Mouse (Mus musculus) Patski (cell line): ENCODE measurements around the gene Fbxl17. TPM values are rescaled to one million over a fixed set of nuclear protein-coding genes. Genes with fewer than 3 reads are reported as not detected.
A peak's percentile ranks its signal among the peaks of the same experiment; 100 is the strongest.

Source experiments
- ATAC-seq: fragments of 100-300 bp; one replicate; pipeline ENCODE4 v1.8.0; 2021
- CTCF ChIA-PET: fragments of 350-600 bp; sonication (Branson Sonifier 250); formaldehyde crosslinking; loops from one replicate; lab custom pipeline; 2022; ENCODE audit warnings: inconsistent platforms; lab: Charles Lee
- POLR2A ChIA-PET: fragments of 350-600 bp; sonication (Branson Sonifier 250); formaldehyde crosslinking; loops from one replicate; lab custom pipeline; 2022; ENCODE audit warnings: antibody characterized with exemption, inconsistent platforms; lab: Charles Lee
- DNase-seq: peaks from one replicate; pipeline ENCODE4 v3.0.0-alpha.2; 2011; ENCODE audit warnings: low read depth, low spot score
- H3K27me3 ChIP-seq: fragments of 371-371 bp; one replicate; pipeline ENCODE4 v1.5.1; 2021
- CTCF ChIP-seq: fragments of 100-300 bp; IDR thresholded peaks from one replicate; pipeline ENCODE4 v1.5.1; 2021
- in situ Hi-C: fragments of 300-500 bp; cut with MboI; formaldehyde crosslinking; loops from 3 replicates; pipeline ENCODE4 v1.11.1; 2018; ENCODE audit warnings: low pct_unique_long_range_greater_than_20kb, mixed read lengths
- polyA plus RNA-seq: library from polyadenylated mRNA; unstranded; gene quantifications from one replicate; pipeline ENCODE4 v1.2.3, GENCODE M21; 2021

Gene Fbxl17
- polyA plus RNA-seq, 1 experiment from 2014 or later: 28.7 TPM

DNA sequence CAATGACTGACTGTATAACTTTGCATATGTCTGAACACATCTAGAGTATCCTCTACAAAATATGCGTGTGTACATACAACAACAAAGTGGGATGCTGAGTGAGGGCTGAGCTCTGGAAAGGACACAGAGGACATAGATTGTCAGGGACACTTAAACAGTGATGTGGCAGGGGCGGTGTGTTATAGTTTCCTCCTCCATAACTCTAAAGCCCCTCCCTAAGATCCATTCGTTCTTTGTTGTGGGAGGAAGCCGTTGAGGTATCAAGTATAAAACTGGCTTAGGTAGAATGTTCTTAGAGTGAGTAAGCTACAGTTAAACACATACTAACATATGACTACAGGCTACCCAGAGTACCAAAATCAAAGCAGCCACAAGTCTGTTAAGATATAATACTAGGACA is 94.3 kb downstream of the Fbxl17 start:
- no peak for ATAC-seq
- DNase-seq: no peak
- ChIA-PET CTCF (interaction anchor here (1.5 to 4.0 kb wide), 2 partner anchors 9 to 36 kb away, joined by 3 to 25 read pairs; no protein-coding TSS in a partner anchor), POLR2A (no interaction called here)
- H3K27me3 ChIP-seq: no peaks in the 10 kb centered on the region
- TF ChIP-seq CTCF: no peak
- in situ Hi-C loops: no loop called here

DNA sequence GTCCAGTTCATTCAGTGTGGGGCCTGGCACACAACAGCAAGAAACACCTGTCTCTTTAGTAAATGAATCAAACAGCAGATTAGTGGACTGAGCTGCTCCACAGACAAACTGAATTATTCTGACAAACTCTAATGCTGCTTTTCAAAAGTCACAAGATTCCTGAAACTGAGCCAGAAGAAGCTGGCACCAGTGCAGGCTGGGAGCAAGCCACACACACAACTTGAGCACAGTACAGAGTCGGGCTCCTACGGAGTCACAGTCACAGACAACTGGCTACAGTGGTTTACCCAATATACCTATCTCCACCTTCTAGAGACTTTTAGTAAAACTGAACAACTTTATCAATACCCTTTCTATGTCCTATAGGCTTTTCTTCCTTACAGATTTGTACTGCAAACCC is 94.8 kb downstream of the Fbxl17 start:
- ChIA-PET POLR2A (no interaction called here), CTCF (interaction anchor here (1.5 to 4.0 kb wide), 2 partner anchors 10 to 36 kb away, joined by 3 to 25 read pairs; no protein-coding TSS in a partner anchor)
- ATAC-seq (peak; percentile 42), DNase-seq (no peak)
- no peak for TF ChIP-seq CTCF
- in situ Hi-C loops: no loop called here
- no peaks in the 10 kb centered on the region for H3K27me3 ChIP-seq

DNA sequence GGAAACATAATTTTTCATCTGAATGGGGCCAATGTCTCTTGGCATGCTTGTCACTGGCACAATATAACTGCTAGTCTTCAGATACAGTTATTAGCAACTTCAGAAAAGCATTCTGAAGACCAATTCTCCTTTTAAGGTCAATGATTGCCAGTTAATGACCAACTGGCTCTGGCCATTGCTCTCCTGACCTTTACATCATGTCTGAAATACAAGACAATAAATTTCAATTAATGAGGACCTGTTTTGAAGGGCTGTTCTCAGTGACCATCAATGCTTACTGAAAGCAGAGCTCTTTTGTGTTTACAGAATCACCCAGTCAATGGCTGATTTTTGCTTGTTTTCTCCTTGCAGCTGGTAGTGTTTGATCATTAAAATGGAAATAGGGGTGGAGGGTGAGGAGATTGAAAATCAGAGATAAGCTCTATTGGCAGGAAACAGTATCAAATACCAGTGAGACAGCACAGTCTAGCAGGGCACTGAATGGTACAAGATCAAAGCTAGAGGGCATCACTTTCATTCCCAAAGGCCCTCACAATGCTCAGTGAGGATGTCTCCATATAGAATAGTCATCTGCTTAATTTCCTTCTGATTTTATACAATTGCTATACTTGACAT is 95.9 kb downstream of the Fbxl17 start:
- ChIA-PET CTCF (interaction anchor here (4.0 kb wide), 1 partner anchor 11 kb away, joined by 25 read pairs; no protein-coding TSS in a partner anchor), POLR2A (no interaction called here)
- ATAC-seq: no peak
- no peak for TF ChIP-seq CTCF
- no peaks in the 10 kb centered on the region for H3K27me3 ChIP-seq
- no peak for DNase-seq
- in situ Hi-C loops: no loop called here

DNA sequence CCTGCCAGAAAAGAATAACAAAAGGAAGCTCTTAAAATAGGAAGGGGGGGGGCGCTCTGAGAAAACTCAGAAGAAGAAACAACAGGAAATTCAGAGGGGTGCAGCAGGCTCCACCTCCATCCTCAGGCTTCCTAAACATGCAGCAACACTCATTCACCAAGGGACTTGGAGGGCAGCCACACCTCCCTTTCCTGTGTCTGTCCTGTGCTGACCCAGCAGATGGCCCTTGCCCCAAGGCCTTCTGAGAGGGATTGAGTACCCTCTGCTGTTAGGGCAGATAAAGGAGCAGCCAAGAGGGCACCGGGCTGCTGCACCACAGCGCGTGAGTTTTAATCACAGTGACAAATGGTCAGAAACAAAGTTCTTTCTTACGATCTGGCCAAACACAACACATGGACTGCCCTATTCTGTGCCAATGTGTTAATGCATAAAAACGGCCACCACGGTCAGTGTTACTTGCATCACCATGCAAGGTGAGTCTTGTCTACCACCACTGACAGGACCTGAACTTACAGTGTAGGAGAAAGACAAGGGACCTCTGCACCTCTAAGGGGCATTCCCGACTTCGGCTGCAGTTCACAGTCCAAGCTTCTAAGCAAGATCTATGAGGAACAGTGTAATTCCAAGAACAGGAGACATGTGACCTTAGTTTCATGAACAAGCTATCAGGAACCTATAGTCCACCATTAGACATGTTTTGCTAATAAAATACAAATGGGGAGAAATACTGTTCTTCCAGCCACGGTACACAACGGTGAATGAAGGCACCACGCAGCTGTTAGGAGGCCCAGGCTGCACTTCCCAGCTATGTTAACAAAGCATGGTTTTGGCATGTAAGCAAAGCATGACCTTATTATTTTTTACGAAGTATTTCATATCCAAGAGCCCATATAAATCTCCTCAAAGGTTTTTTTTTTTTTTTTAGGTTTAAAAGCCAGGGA is 96.8 kb downstream of the Fbxl17 start:
- no peaks in the 10 kb centered on the region for H3K27me3 ChIP-seq
- POLR2A ChIA-PET: interaction anchor here (0.8 kb wide), 1 partner anchor 122 kb away, joined by 3 read pairs; no protein-coding TSS in a partner anchor
- CTCF ChIA-PET: interaction anchor here (4.0 kb wide), 1 partner anchor 12 kb away, joined by 25 read pairs; no protein-coding TSS in a partner anchor
- DNase-seq (no peak), ATAC-seq (no peak)
- in situ Hi-C loops: no loop called here
- no peak for TF ChIP-seq CTCF

DNA sequence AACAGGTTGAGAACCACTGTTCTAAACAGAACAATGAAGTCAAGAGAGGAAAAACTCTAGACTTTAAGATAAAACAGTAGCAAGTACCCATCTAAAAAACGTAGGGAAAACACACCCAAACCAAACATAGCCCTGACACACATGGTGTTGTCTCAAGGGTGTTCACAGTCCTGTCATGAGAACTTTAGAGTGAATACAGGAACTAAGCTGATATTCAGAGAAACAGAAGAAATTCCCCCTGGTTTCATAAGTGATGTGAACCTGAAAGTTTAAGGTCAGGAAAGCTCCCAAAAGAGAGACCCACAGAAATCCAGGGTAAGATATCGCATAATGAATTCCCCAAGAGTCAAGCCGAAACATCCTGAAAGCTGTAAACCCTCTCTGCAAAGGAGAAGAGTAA is 97.6 kb downstream of the Fbxl17 start:
- in situ Hi-C loops: no loop called here
- POLR2A ChIA-PET: interaction anchor here (0.8 kb wide), 1 partner anchor 121 kb away, joined by 3 read pairs; no protein-coding TSS in a partner anchor
- no peak for ATAC-seq

DNA sequence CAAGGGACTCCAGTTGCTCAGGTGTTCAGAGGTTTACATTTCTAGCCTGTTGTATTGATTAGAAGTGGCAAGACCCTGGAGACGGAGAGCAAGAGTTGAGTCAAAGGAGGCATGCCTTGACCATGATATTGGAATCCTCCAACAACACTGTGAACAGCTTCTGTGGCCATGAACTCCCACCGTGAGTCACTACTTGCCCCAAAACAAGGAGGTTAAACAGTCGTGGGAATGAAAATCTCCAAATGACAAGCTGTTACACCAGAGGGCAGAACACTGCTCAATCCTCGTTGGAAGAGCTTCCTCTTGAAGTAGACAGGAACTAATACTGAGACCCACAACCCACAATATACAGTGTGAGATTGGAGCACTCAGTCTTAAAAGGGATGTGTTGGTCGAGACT is 99.2 kb downstream of the Fbxl17 start:
- no peak for TF ChIP-seq CTCF
- H3K27me3 ChIP-seq: no peaks in the 10 kb centered on the region
- POLR2A ChIA-PET: no interaction called here
- CTCF ChIA-PET: interaction anchor here (1.0 to 3.7 kb wide), 3 partner anchors 10 to 21 kb away, joined by 3 to 14 read pairs (median 3); no protein-coding TSS in a partner anchor
- no peak for ATAC-seq
- no peak for DNase-seq
- in situ Hi-C loops: no loop called here

More for the DNA sequence above, 97.6 kb downstream of the Fbxl17 start:
- DNase-seq: no peak
- TF ChIP-seq CTCF: no peak
- CTCF ChIA-PET: interaction anchor here (3.7 kb wide), 1 partner anchor 12 kb away, joined by 14 read pairs; no protein-coding TSS in a partner anchor
- no peaks in the 10 kb centered on the region for H3K27me3 ChIP-seq

DNA sequence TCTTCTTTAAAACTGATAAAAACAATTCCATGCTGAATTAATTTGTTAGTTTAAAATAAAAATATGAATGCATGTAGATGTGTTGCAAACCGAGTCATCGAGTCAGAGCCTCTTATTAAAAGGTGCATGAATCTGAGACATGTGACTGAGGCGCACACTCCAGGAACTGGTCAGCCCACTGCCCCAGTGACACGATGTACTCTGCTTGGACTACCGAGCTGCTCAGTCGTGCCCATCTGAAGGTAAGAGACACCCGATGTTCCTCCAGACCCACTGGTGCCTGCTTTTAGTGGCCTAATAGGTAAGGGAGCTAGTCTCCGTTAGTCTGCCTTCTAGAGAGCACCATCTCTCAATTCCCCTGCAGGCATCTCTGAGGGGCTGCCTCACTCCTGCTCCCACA is 100.0 kb downstream of the Fbxl17 start:
- no peak for TF ChIP-seq CTCF
- CTCF ChIA-PET: interaction anchor here (1.5 to 3.7 kb wide), 2 partner anchors 15 to 20 kb away, joined by 3 to 14 read pairs; no protein-coding TSS in a partner anchor
- DNase-seq (no peak), ATAC-seq (no peak)
- POLR2A ChIA-PET: no interaction called here
- in situ Hi-C loops: no loop called here
- H3K27me3 ChIP-seq: no peaks in the 10 kb centered on the region

DNA sequence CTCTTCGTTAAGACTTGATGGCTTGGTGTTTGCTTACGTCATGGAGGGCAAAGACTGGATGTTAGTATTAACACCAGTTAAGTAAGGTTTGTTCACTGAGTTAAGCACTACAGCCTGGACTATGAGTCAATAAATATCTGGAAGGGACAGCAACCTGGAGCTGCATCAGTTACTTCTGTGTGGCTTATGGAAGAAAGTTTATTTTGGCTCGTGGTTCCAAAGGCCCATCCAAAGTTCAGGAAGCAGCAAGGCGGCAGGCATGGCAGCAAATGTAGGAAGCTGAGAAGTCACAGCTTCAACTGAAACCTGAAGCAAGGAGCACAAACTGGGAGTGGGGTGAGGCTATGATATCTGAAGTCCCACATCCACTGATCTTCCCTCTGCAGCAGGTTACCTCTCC is 108.3 kb downstream of the Fbxl17 start:
- POLR2A ChIA-PET: interaction anchor here (0.7 kb wide), 1 partner anchor 31 kb away, joined by 3 read pairs; no protein-coding TSS in a partner anchor
- CTCF ChIA-PET: no interaction called here
- ATAC-seq (no peak), DNase-seq (no peak)
- H3K27me3 ChIP-seq: no peaks in the 10 kb centered on the region
- no peak for TF ChIP-seq CTCF
- in situ Hi-C loops: no loop called here

DNA sequence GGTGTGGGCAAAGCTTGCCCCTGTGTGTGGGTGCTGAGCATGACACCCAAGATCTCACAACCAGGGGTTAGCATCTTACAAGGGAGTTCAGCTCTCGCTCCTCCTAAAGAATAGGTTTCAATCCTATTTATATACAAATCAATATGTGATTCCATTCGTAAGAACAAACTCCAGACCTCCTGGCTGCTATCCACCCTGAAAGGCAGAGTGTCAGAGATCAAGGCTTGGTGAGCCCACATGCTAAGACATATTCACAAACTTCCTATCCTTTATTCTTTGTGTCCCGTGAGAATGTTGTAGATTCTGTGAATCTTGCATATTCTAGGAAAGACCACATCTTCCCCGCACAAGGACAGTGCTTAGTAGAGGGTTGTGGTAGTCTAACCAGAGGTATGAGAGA is 108.9 kb downstream of the Fbxl17 start:
- ChIA-PET CTCF (no interaction called here), POLR2A (interaction anchor here (0.7 kb wide), 1 partner anchor 30 kb away, joined by 3 read pairs; no protein-coding TSS in a partner anchor)
- no peak for TF ChIP-seq CTCF
- no peak for DNase-seq
- H3K27me3 ChIP-seq: no peaks in the 10 kb centered on the region
- in situ Hi-C loops: no loop called here
- ATAC-seq: no peak

DNA sequence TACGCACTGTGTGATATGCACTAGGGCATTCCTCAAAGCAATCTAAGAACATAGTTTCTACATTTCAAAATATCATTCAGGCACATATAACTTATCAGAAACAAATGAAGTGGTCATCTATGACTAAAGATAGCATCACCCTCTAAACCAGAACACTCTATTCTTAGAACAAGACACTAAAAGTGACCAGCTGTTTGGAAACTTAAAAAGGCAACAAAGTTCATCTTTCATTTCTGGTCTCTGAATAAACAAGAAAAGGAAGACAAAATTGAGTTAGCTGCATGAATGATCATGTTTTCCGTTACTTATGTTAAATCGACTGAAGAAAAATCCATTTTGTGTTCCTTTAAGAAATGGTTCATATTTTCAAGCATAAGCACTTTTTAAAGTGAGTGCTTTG is 128.8 kb downstream of the Fbxl17 start:
- TF ChIP-seq CTCF: no peak
- DNase-seq: no peak
- in situ Hi-C loops: no loop called here
- ATAC-seq: no peak
- ChIA-PET CTCF (no interaction called here), POLR2A (interaction anchor here (0.9 to 1.0 kb wide), 2 partner anchors 14 to 447 kb away, joined by 3 read pairs; no protein-coding TSS in a partner anchor)
- no peaks in the 10 kb centered on the region for H3K27me3 ChIP-seq
